Mouse (Mus musculus) testis, adult 2 months (tissue): ENCODE measurements at regions not wholly inside any gene's neighbourhood (a gene's known extent, or its start where the extent isn't known, plus 50 kb on each side); places are given as distances from the start of the nearest gene placed in this dataset.

Source experiments
- H3K27ac ChIP-seq: fragments of 200-500 bp; 2 replicates; pipeline ENCODE4 v1.5.1; 2012; ENCODE audit warnings: low read depth, low read length; ENCODE audit not compliant: control insufficient read depth, insufficient read depth
- H3K27me3 ChIP-seq: fragments of 200-500 bp; 2 replicates; pipeline ENCODE4 v1.6.1; 2012; ENCODE audit warnings: mild to moderate bottlenecking, low read length, moderate library complexity; ENCODE audit not compliant: control insufficient read depth, insufficient read depth
- H3K36me3 ChIP-seq: fragments of 200-500 bp; 2 replicates; pipeline ENCODE4 v1.6.1; 2012; ENCODE audit warnings: mild to moderate bottlenecking, low read length; ENCODE audit not compliant: control insufficient read depth, insufficient read depth
- H3K4me1 ChIP-seq: fragments of 200-500 bp; 2 replicates; pipeline ENCODE4 v1.6.1; 2012; ENCODE audit warnings: low read length; ENCODE audit not compliant: control insufficient read depth, insufficient read depth
- H3K4me3 ChIP-seq: fragments of 200-500 bp; 2 replicates; pipeline ENCODE4 v1.5.1; 2012; ENCODE audit warnings: low read depth, mild to moderate bottlenecking, low read length, moderate library complexity, mixed read lengths; ENCODE audit not compliant: control insufficient read depth
- CTCF ChIP-seq: fragments of 200-500 bp; IDR thresholded peaks from 2 replicates; pipeline ENCODE4 v1.5.1; 2012; ENCODE audit warnings: low read depth, mild to moderate bottlenecking, inconsistent platforms, low read length, moderate library complexity; ENCODE audit not compliant: control insufficient read depth, insufficient read depth, insufficient replicate concordance
- POLR2A ChIP-seq: fragments of 200-500 bp; IDR thresholded peaks from 2 replicates; pipeline ENCODE4 v1.6.1; 2012; ENCODE audit warnings: low read depth, mild to moderate bottlenecking, inconsistent platforms, low read length, moderate library complexity; ENCODE audit not compliant: control insufficient read depth

DNA sequence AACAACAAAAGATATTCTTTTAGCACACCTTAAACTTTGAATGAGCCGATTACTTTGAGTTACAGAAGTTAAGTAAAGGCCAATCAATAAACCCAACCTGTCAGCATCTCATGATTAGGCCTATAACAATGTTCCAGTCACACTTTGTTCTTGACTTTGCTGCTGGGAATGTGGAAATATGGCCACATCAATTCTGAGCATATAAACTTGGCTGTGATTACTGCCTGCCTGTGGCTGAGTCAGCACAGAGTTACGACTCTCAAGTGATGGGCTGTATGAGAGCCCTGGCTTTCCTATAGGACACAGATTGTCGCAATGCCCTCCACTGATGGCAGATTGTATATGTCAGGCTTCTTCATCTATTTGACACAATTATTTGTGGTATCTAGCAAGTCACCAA, 152.6 kb downstream of the Tm4sf1 start:
- Histone ChIP-seq H3K36me3 (no peaks in the 10 kb centered on the region), H3K27me3 (no peaks in the 10 kb centered on the region), H3K4me1 (no peaks in the 10 kb centered on the region), H3K27ac (no peak overlapping the region), H3K4me3 (no peak overlapping the region)
- TF ChIP-seq CTCF = no peak
- TF ChIP-seq POLR2A = no peak

DNA sequence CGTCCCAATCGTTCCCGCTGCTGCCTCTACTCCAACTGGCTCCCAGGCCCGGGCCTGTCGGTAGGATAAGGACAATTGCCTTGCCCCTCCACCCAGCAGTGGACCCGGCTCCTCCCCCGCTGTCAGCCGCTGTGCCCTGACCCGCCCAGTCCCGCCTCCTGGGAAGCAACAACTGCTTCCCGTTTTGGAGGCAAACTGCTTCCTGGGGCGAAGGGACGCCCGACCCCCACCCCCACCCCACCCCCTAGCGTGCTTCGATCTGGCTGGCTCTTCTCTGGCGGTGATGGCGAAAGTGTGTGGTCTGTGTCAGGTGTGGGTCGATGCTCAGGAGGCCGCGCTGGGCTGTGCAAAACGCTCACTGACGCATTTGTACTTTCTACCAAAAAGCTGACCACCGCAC, 164.9 kb downstream of the Tm4sf1 start:
- Histone ChIP-seq H3K36me3 (no peaks in the 10 kb centered on the region), H3K27me3 (no peaks in the 10 kb centered on the region), H3K4me3 (peak overlapping the region; percentile 78), H3K4me1 (no peaks in the 10 kb centered on the region), H3K27ac (no peak overlapping the region)
- TF ChIP-seq POLR2A (peak; percentile 29; the same call in 1 of the 2 replicates), CTCF (no peak)

DNA sequence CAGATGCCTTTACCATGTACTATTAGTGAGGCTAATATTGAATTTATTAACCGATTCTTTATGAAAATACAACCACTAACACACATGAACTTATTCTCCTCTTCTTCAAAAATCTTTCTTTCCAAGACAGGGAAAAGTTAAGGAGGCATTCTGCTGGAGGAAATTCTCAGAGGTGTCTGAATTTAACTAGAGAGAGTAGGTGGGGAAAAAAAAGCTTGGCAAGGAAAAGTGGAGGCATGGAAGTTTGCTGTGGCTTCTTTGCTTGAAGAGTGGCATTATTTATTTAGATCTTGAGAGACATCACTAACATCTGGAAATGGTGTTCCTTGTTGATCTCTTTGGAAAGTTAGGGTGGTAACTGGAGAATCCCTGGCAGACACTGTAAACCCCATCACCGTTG, 173.2 kb downstream of the Tm4sf1 start:
- H3K27ac ChIP-seq = no peak overlapping the region
- no peaks in the 10 kb centered on the region for H3K36me3 ChIP-seq
- no peaks in the 10 kb centered on the region for H3K4me1 ChIP-seq
- no peaks in the 10 kb centered on the region for H3K27me3 ChIP-seq
- H3K4me3 ChIP-seq = no peak overlapping the region
- TF ChIP-seq CTCF = no peak
- no peak for TF ChIP-seq POLR2A

DNA sequence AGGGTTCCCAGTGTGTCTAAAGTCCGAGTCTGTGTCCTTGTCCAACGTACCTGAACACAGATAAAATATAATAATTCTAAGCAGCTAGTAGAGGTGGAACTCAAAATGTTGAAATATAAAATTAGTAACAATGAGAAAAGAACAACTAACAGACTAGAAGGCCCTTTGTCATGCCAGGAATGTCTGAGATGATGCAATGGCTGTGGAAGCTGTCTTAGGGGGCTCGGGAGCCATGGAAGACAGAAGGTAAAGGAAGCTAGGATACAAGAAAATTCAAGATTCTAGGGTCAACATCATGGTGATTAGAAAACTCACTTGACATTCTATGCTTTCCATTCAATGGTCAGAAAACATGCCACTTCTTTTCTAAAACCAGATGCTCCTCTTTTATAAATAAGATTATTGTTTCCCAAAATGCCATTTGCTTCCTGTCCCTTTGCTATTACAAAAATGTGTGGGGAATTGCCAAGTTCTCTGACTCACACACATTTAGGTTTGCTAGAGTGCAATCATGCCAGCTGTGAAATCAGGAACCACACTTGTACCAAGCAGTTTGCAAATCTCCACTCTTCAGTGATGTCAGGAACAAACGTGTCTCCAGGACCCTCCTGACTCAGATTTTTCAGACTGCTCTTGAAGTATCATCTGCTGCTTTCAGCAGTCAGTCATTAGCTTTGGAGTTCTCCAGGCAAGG, 175.8 kb downstream of the Tm4sf1 start:
- Histone ChIP-seq H3K4me1 (no peaks in the 10 kb centered on the region), H3K27me3 (no peaks in the 10 kb centered on the region), H3K27ac (no peak overlapping the region), H3K36me3 (no peaks in the 10 kb centered on the region), H3K4me3 (no peak overlapping the region)
- TF ChIP-seq CTCF = no peak
- no peak for TF ChIP-seq POLR2A

DNA sequence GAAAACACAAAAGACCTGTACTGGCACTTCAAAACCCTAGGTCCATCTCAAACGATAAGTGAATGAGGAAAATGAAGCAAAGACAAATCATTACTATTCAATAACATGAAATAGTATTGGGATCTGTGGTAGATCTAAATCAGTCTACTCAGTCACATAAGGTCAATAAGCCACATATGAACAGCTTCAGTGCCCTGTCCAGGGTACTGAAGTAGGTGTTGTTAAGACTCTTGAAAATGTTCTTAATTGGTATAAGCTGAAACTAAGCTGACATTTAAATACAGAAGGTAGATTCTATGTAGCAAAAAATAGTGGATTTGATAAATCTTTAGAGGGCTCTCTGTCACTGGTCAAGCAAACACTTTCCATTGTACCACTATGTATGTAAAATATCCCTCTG, 183.8 kb downstream of the Tm4sf1 start:
- Histone ChIP-seq H3K4me3 (no peak overlapping the region), H3K27ac (no peak overlapping the region), H3K27me3 (no peaks in the 10 kb centered on the region), H3K36me3 (no peaks in the 10 kb centered on the region), H3K4me1 (no peaks in the 10 kb centered on the region)
- no peak for TF ChIP-seq POLR2A
- no peak for TF ChIP-seq CTCF

DNA sequence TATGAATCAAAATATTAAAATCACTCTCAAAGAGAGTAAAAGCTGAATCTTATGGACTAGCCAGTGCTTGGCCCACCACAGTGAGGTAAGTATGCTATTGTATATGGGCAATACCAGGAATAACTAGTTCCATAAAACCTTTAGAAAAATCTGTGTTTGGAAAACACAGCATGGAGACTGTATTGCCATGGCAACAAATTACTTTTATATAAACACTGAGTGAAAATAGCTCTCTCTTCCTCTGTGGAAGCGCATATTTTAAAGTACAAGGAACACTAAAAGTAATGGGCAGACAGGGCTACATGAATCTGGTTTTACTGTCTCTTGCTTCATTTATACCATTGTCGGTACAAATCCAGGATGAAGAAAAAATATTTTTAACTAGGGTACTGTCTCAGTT, 199.5 kb downstream of the Tm4sf1 start:
- H3K27me3 ChIP-seq = no peaks in the 10 kb centered on the region
- H3K27ac ChIP-seq = no peak overlapping the region
- TF ChIP-seq POLR2A (no peak), CTCF (no peak)
- H3K4me3 ChIP-seq = no peak overlapping the region
- no peaks in the 10 kb centered on the region for H3K36me3 ChIP-seq
- H3K4me1 ChIP-seq = no peaks in the 10 kb centered on the region

DNA sequence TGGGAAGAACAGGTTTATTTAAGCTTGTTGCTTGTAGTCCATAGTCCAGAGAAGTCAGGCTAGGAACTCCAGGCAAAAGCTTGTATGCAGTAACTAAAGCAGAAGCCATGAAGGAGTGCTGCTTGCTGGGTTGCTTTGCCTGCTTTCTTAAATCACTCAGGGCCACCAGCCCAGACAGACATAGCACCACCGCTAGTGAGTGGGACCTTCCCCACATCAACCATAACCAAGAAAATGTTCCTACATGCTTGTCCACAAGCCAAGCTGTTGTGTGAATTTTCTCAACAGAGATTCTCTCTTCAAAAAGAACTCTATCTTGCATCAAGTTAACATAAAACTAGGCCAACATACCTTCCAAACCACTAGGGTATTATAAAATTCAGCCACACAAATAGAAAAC, 201.3 kb downstream of the Tm4sf1 start:
- Histone ChIP-seq H3K27ac (no peak overlapping the region), H3K27me3 (no peaks in the 10 kb centered on the region), H3K36me3 (no peaks in the 10 kb centered on the region), H3K4me1 (no peaks in the 10 kb centered on the region), H3K4me3 (no peak overlapping the region)
- TF ChIP-seq POLR2A (no peak), CTCF (no peak)
